Mouse (Mus musculus) lung, postnatal 0 days (tissue): ENCODE data around the gene Nup214.

Experiments used
- CTCF ChIP-seq: IDR thresholded peaks from 2 replicates; pipeline ENCODE4 v1.5.1; 2016; ENCODE audit warnings: antibody characterized with exemption, mild to moderate bottlenecking
- EP300 ChIP-seq: IDR thresholded peaks from 2 replicates; pipeline ENCODE4 v1.6.1; 2016; ENCODE audit warnings: antibody characterized with exemption, mild to moderate bottlenecking, control low read depth

DNA sequence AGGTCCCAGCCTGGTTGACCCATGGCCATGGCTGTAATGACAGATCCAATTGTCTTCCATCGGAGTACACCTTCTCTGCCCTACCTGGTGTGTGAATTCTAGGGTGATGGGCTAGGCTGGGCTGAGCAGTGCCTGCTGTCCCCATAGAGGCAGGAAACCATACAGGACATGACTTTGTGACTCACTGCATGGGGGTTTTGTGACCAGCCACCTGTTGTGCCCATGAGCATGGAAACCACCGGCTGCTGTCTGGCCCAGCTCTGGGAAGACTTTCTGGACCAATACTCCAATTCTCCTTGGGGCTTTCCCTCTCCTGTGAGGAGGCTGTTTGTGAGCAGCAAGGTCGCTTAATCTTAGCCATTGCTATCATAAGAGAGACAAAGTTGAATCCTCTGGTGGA lies 21.5 kb upstream of the Nup214 start:
- TF ChIP-seq CTCF, result no peak
- no peak for TF ChIP-seq EP300
